Mouse (Mus musculus) MEL (cell line): ENCODE data around the gene Ntn3. TPM values are rescaled to one million over a fixed set of nuclear protein-coding genes. Genes with fewer than 3 reads are reported as not detected.

Experiments
- DNase-seq: peaks from one replicate; pipeline ENCODE4 v3.0.0; 2011; ENCODE audit warnings: low read depth, low spot score
- H3K27ac ChIP-seq: 2 replicates; pipeline ENCODE4 v1.5.1; 2012; ENCODE audit warnings: low read depth, mild to moderate bottlenecking, control low read depth, low read length, moderate library complexity; ENCODE audit not compliant: control insufficient read depth
- H3K27me3 ChIP-seq, 2 experiments: fragments of 150-350 bp in 1 of 2; sonication (generic) in 1 of 2; 2 replicates each; pipeline ENCODE4 v1.6.1; 2012; ENCODE audit warnings: low read length in 2 of 2, mild to moderate bottlenecking in 2 of 2, improper control_type of control experiment in 1 of 2, moderate library complexity in 1 of 2; ENCODE audit not compliant: insufficient read depth in 2 of 2, control insufficient read depth in 1 of 2
- H3K36me3 ChIP-seq, 2 experiments: 2 replicates each; pipeline ENCODE4 v1.6.1; 2012 to 2014; ENCODE audit warnings: low read length in 2 of 2, improper control_type of control experiment in 1 of 2, inconsistent platforms in 1 of 2, mild to moderate bottlenecking in 1 of 2; ENCODE audit not compliant: insufficient read depth in 2 of 2, control insufficient read depth in 1 of 2
- H3K4me1 ChIP-seq, 2 experiments: fragments of 150-350 bp in 1 of 2; sonication (generic) in 1 of 2; 2 replicates each; pipeline ENCODE4 v1.6.1; 2012; ENCODE audit warnings: low read length in 2 of 2, improper control_type of control experiment in 1 of 2, mild to moderate bottlenecking in 1 of 2; ENCODE audit not compliant: insufficient read depth in 2 of 2, control insufficient read depth in 1 of 2
- H3K4me3 ChIP-seq, 2 experiments: fragments of 150-350 bp in 1 of 2; sonication (generic) in 1 of 2; 2 replicates each; pipeline ENCODE4 v1.5.1; 2012; ENCODE audit warnings: low read depth in 2 of 2, low read length in 2 of 2, mild to moderate bottlenecking in 2 of 2, moderate library complexity in 2 of 2, control low read depth in 1 of 2, improper control_type of control experiment in 1 of 2; ENCODE audit not compliant: control insufficient read depth in 1 of 2, insufficient read depth in 1 of 2
- H3K79me2 ChIP-seq: 2 replicates; pipeline ENCODE4 v1.6.1; 2012; ENCODE audit warnings: mild to moderate bottlenecking, low read length, moderate library complexity; ENCODE audit not compliant: control insufficient read depth, poor library complexity, insufficient read depth
- H3K9ac ChIP-seq: 2 replicates; pipeline ENCODE4 v1.6.1; 2012; ENCODE audit warnings: low read depth, mild to moderate bottlenecking, control low read depth, low read length, moderate library complexity; ENCODE audit not compliant: control insufficient read depth, poor library complexity, severe bottlenecking
- H3K9me3 ChIP-seq: fragments of 150-350 bp; sonication (generic); replicated peaks from 2 replicates; pipeline ENCODE4 v1.6.1; 2012; ENCODE audit warnings: mild to moderate bottlenecking, low read length, improper control_type of control experiment, moderate library complexity; ENCODE audit not compliant: insufficient read depth
- CHD2 ChIP-seq: IDR thresholded peaks from 2 replicates; pipeline ENCODE4 v1.6.1; 2011; ENCODE audit warnings: low read length, improper control_type of control experiment
- CTCF ChIP-seq, 3 experiments: IDR thresholded peaks in 2 of 3; conservative IDR thresholded peaks in 1 of 3; 2 replicates each; pipeline ENCODE4 v1.5.1; 2011 to 2012; ENCODE audit warnings: low read length in 3 of 3, low read depth in 2 of 3, mild to moderate bottlenecking in 2 of 3, improper control_type of control experiment in 1 of 3, inconsistent platforms in 1 of 3, mixed read lengths in 1 of 3, moderate library complexity in 1 of 3; ENCODE audit not compliant: control insufficient read depth in 1 of 3, insufficient read depth in 1 of 3, poor library complexity in 1 of 3, severe bottlenecking in 1 of 3
- GABPA ChIP-seq: IDR thresholded peaks from 2 replicates; pipeline ENCODE4 v1.6.1; 2012; ENCODE audit warnings: low read depth, mild to moderate bottlenecking, inconsistent platforms, low read length, improper control_type of control experiment, moderate library complexity
- GATA1 ChIP-seq: IDR thresholded peaks from 2 replicates; pipeline ENCODE4 v1.6.1; 2011; ENCODE audit warnings: low read depth, low read length, improper control_type of control experiment
- KAT2A ChIP-seq: conservative IDR thresholded peaks from 2 replicates; pipeline ENCODE4 v1.6.1; 2012; ENCODE audit warnings: low read depth, low read length, improper control_type of control experiment, inconsistent platforms
- MEF2A ChIP-seq: IDR thresholded peaks from 2 replicates; pipeline ENCODE4 v1.6.1; 2014; ENCODE audit warnings: low read depth, mild to moderate bottlenecking, inconsistent platforms, low read length, improper control_type of control experiment; ENCODE audit not compliant: poor library complexity, insufficient replicate concordance, severe bottlenecking; ENCODE audit errors: extremely low read depth
- NELFE ChIP-seq: IDR thresholded peaks from 2 replicates; pipeline ENCODE4 v1.6.1; 2011; ENCODE audit warnings: low read depth, low read length, improper control_type of control experiment
- NRF1 ChIP-seq: IDR thresholded peaks from 2 replicates; pipeline ENCODE4 v1.6.1; 2014; ENCODE audit warnings: low read depth, mild to moderate bottlenecking, inconsistent platforms, low read length, improper control_type of control experiment, moderate library complexity; ENCODE audit not compliant: poor library complexity, insufficient read depth, severe bottlenecking
- POLR2A ChIP-seq, 2 experiments: IDR thresholded peaks; 2 replicates each; pipeline ENCODE4 v1.6.1; 2011 to 2012; ENCODE audit warnings: low read length in 2 of 2, mild to moderate bottlenecking in 2 of 2, control low read depth in 1 of 2, improper control_type of control experiment in 1 of 2, low read depth in 1 of 2, moderate library complexity in 1 of 2; ENCODE audit not compliant: control insufficient read depth in 1 of 2, insufficient read depth in 1 of 2, poor library complexity in 1 of 2
- POLR2AphosphoS2 ChIP-seq: IDR thresholded peaks from 2 replicates; pipeline ENCODE4 v1.6.1; 2011; ENCODE audit warnings: low read length, improper control_type of control experiment
- polyA plus RNA-seq, 2 experiments: library from polyadenylated mRNA; stranded (reverse) in 1 of 2; unstranded in 1 of 2; fragments of >175 nt in 1 of 2; fragments of >200 nt in 1 of 2; gene quantifications; 2 replicates each; pipeline versions ENCODE4 v1.2.1 to v1.2.4; 2012; ENCODE audit warnings: low replicate concordance in 2 of 2, low read depth in 1 of 2; ENCODE audit not compliant: insufficient read length in 2 of 2, insufficient read depth in 1 of 2, missing spikeins in 1 of 2
- total RNA-seq: library from RNA; depleted of rRNA; stranded (reverse); fragments of 300-350 nt; gene quantifications from 2 replicates; pipeline ENCODE4 v1.2.3, GENCODE M21; 2012

Gene Ntn3
- total and polyA plus RNA-seq, 3 experiments: 2.5 to 2.7 TPM; not detected in 1

GRCm38 (mm10) chr17:24236921-24237320, 27.6 kb upstream of the Ntn3 start:
- Histone ChIP-seq H3K9me3 (no peaks in the 10 kb centered on the region), H3K4me1 (no peaks in the 10 kb centered on the region), H3K27me3 (no peaks in the 10 kb centered on the region), H3K9ac (no peak overlapping the region), H3K27ac (no peak overlapping the region)
- no peak for DNase-seq
- TF ChIP-seq GABPA: no peak
- TF ChIP-seq MEF2A: no peak
- TF ChIP-seq, all 39 proteins: peak for 0
- Histone ChIP-seq H3K4me3 (no peak overlapping the region), H3K36me3 (peaks cover 0 to 35% of the 10 kb centered on the region in 2 experiments; a peak in 2 of 4 replicates), H3K79me2 (no peaks in the 10 kb centered on the region)

DNA sequence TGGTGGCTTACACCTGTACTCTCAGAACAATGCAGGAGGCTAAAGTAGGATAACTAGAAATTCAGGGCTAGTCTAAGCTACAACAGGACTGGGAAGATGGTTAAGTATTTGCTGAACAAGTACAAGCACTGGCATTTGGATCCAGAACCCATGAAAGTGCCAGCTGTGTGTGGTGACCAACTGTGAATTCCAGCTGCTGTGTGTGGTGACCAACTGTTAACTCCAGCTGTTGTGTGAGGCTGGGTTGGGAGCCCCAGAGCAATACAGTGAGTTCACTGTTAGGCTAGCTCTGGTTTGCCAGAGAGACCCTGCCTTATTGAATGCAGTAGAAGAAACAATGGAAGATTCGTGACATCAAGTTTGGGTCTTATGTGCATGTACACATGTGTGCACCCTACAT, 27.1 kb upstream of the Ntn3 start:
- Histone ChIP-seq H3K27me3 (no peaks in the 10 kb centered on the region), H3K9ac (no peak overlapping the region), H3K4me1 (no peaks in the 10 kb centered on the region), H3K36me3 (peaks cover 0 to 33% of the 10 kb centered on the region in 2 experiments; a peak in 2 of 4 replicates), H3K27ac (no peak overlapping the region), H3K79me2 (no peaks in the 10 kb centered on the region), H3K4me3 (no peak overlapping the region), H3K9me3 (no peaks in the 10 kb centered on the region)
- DNase-seq: no peak
- no peak for TF ChIP-seq CTCF (IDR thresholded peaks at IDR 0.05 in 2 of 3, conservative IDR thresholded peaks at IDR 0.05 in 1 of 3; ENCODE audit: control insufficient read depth in 1 of 3, insufficient read depth in 1 of 3, low read depth in 2 of 3, low read length in 3 of 3, poor library complexity in 1 of 3, severe bottlenecking in 1 of 3)

GRCm38 (mm10) chr17:24227941-24228340, 18.6 kb upstream of the Ntn3 start:
- no peak for DNase-seq
- Histone ChIP-seq H3K9me3 (no peaks in the 10 kb centered on the region), H3K27me3 (no peaks in the 10 kb centered on the region), H3K27ac (no peak overlapping the region), H3K4me1 (no peaks in the 10 kb centered on the region; a peak in 1 of 4 replicates), H3K79me2 (no peaks in the 10 kb centered on the region), H3K4me3 (no peak overlapping the region), H3K36me3 (peaks cover 0 to 6% of the 10 kb centered on the region in 2 experiments; a peak in 1 of 4 replicates), H3K9ac (no peak overlapping the region)
- TF ChIP-seq NELFE: no peak
- TF ChIP-seq POLR2A (IDR thresholded peaks at IDR 0.05; ENCODE audit: control insufficient read depth in 1 of 2, insufficient read depth in 1 of 2, low read depth in 1 of 2, low read length in 2 of 2, poor library complexity in 1 of 2): no peak
- no peak for TF ChIP-seq CHD2
- TF ChIP-seq NRF1: no peak
- no peak for TF ChIP-seq GABPA
- no peak for TF ChIP-seq POLR2AphosphoS2
- no peak for TF ChIP-seq GATA1
- no peak for TF ChIP-seq KAT2A
